ENCODE assay signal across 9 mouse cellular contexts in the genomic region with DNA sequence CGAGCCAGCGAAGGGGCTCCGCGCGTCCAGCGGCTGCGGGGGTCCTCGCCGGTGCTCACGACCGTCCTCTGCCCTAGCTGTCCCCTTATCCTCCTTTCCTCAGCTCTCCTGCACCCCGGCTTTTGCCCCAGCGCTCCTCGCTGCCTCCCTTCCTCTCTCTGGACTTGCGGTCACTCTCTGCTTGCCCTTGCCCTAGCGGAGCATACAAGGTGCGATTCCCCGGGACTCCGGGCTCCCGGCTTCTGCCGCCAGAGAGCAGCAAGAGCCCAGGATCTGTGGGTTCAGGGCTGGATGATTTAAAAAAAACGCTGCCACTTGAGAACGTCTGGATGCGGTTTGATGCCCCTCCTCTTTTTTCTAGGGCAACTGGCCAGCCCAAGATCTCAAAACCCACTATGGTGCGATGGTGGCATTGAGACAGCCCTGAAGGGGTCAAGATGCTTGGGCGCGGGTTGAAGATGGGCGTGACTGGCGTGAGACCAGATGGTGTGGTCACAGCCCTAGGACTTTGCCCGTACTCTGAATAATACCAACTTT. TPM values are rescaled to one million over a fixed set of nuclear protein-coding genes. Genes with fewer than 3 reads are reported as not detected.
DNase-seq lines count a peak whose midpoint lies in the region; ATAC-seq and TF ChIP-seq lines count a peak whose summit lies in the region.
"Had no signal": no experiment of that assay in that cellular context is flagged by ENCODE, and none has a peak within 500 bp of the region (broad histone marks: within the 10 kb centered on the region; RNA-seq: fewer than 3 reads in every experiment).

No protein-coding gene starts in this region.

- WGBS in embryonic facial prominence, embryonic 15.5 days: under 1% methylated on average over 23 of the region's 30 CpGs
- WGBS in limb, embryonic 14.5 days: 0% methylated on average over 18 of the region's 30 CpGs
- under 1% methylated on average over 30 of the region's 30 CpGs for WGBS in midbrain, embryonic 15.5 days

- H3K27ac ChIP-seq in embryonic facial prominence, embryonic 15.5 days (replicated peaks): no peak overlapping the region
- H3K27ac ChIP-seq in limb, embryonic 14.5 days (replicated peaks; ENCODE audit: low read depth, low read length): no peak overlapping the region
- no peak overlapping the region for H3K27ac ChIP-seq in midbrain, embryonic 15.5 days
- H3K27ac ChIP-seq: macrophage had no signal

- peak overlapping the region; percentile 35 for H3K9ac ChIP-seq in embryonic facial prominence, embryonic 15.5 days
- peak overlapping the region; percentile 50 for H3K9ac ChIP-seq in limb, embryonic 14.5 days (ENCODE audit: low read depth, low read length, severe bottlenecking)
- H3K9ac ChIP-seq in midbrain, embryonic 15.5 days: peak overlapping the region; percentile 27; the same call in 1 of the 2 replicates

- peak; percentile 42 to 69 for DNase-seq in heart, adult 9 months (ENCODE audit: low spot score in 2 of 2)
- DNase-seq in kidney, adult 8-10 months: peak; percentile 56 to 66
- peak; percentile 72 for DNase-seq in limb, embryonic 14.5 days (ENCODE audit: low spot score)
- DNase-seq in testis, postnatal 14 days (ENCODE audit: low spot score): peak; percentile 35

- H3K36me3 ChIP-seq in megakaryocyte, embryonic 14.5 days (replicated peaks; ENCODE audit: low read length): no peaks in the 10 kb centered on the region
- H3K36me3 ChIP-seq in embryonic facial prominence, embryonic 15.5 days: no peaks in the 10 kb centered on the region
- H3K36me3 ChIP-seq in limb, embryonic 14.5 days (ENCODE audit: control insufficient read depth, insufficient read depth, low read length): no peaks in the 10 kb centered on the region
- H3K36me3 ChIP-seq in midbrain, embryonic 15.5 days (replicated peaks): no peaks in the 10 kb centered on the region

- peak overlapping the region; percentile 83 for H3K4me2 ChIP-seq in embryonic facial prominence, embryonic 15.5 days (replicated peaks)
- H3K4me2 ChIP-seq in limb, embryonic 14.5 days (replicated peaks; ENCODE audit: low read depth, low read length, severe bottlenecking): peak overlapping the region; percentile 89
- peak overlapping the region; percentile 77 for H3K4me2 ChIP-seq in midbrain, embryonic 15.5 days

- TF ChIP-seq POLR2A in limb, embryonic 14.5 days (IDR thresholded peaks at IDR 0.05; ENCODE audit: borderline replicate concordance, extremely low read depth, insufficient read depth, insufficient read length): no peak

- H3K4me1 ChIP-seq in megakaryocyte, embryonic 14.5 days: peaks cover 30% of the 10 kb centered on the region
- peaks cover 31% of the 10 kb centered on the region for H3K4me1 ChIP-seq in embryonic facial prominence, embryonic 15.5 days
- 0 out of 2 replicates have a peak, but pooled peaks cover 3% of the 10 kb centered on the region for H3K4me1 ChIP-seq in limb, embryonic 14.5 days (ENCODE audit: control insufficient read depth, insufficient read depth, low read length)
- H3K4me1 ChIP-seq in midbrain, embryonic 15.5 days: peaks cover 16% of the 10 kb centered on the region; the same call in 1 of the 2 replicates

- peaks cover 12% of the 10 kb centered on the region for H3K9me3 ChIP-seq in megakaryocyte, embryonic 14.5 days
- H3K9me3 ChIP-seq in embryonic facial prominence, embryonic 15.5 days (replicated peaks): no peaks in the 10 kb centered on the region
- H3K9me3 ChIP-seq in limb, embryonic 14.5 days (ENCODE audit: control insufficient read depth, low read length): no peaks in the 10 kb centered on the region
- no peaks in the 10 kb centered on the region for H3K9me3 ChIP-seq in midbrain, embryonic 15.5 days

- peaks cover 90% of the 10 kb centered on the region for H3K27me3 ChIP-seq in megakaryocyte, embryonic 14.5 days (replicated peaks)
- H3K27me3 ChIP-seq in embryonic facial prominence, embryonic 15.5 days: peaks cover 63% of the 10 kb centered on the region
- peaks cover 72% of the 10 kb centered on the region for H3K27me3 ChIP-seq in limb, embryonic 14.5 days (ENCODE audit: control insufficient read depth, insufficient read depth, low read length)
- H3K27me3 ChIP-seq in midbrain, embryonic 15.5 days (replicated peaks): peaks cover 63% of the 10 kb centered on the region

- peak overlapping the region; percentile 65 for H3K4me3 ChIP-seq in megakaryocyte, embryonic 14.5 days (replicated peaks)
- peak overlapping the region; percentile 53 for H3K4me3 ChIP-seq in embryonic facial prominence, embryonic 15.5 days (replicated peaks)
- peak overlapping the region; percentile 49 for H3K4me3 ChIP-seq in limb, embryonic 14.5 days (replicated peaks; ENCODE audit: low read length)
- H3K4me3 ChIP-seq in midbrain, embryonic 15.5 days: peak overlapping the region; percentile 42

- no peak for ATAC-seq in megakaryocyte, adult 5-6 weeks (ENCODE audit: poor library complexity, severe bottlenecking)
- ATAC-seq in embryonic facial prominence, embryonic 15.5 days (ENCODE audit: insufficient number of reproducible peaks, low FRiP score, low TSS enrichment, low read depth): peak; percentile 54
- ATAC-seq in limb, embryonic 14.5 days (ENCODE audit: low FRiP score, low read depth): peak; percentile 89
- peak; percentile 76 for ATAC-seq in midbrain, embryonic 15.5 days (replicated peaks)

RNA-seq across cellular contexts. Expression of a gene that starts 0.6 kb away (rescaled TPM):
- polyA plus RNA-seq in megakaryocyte, embryonic 14.5 days (2012; ENCODE audit: insufficient read depth, low replicate concordance): not detected in 2 replicates
- not detected in 2 replicates for total RNA-seq in megakaryocyte, adult 5-6 weeks (2015)
- not detected in 2 replicates for total RNA-seq in megakaryocyte, adult 5-6 weeks (2017)
- polyA plus RNA-seq in embryonic facial prominence, embryonic 15.5 days (2015; fragmentation: Nextera tagmentation; extraction: Ambion mirVana): 1.4 and 2.7 TPM in 2 replicates
- polyA plus RNA-seq in limb, embryonic 14.5 days (2012; rRNA removed): 1.0 and 2.3 TPM in 2 replicates
- polyA plus RNA-seq in limb, embryonic 14.5 days (2014; fragmentation: Nextera tagmentation; extraction: Ambion mirVana): 0.63 and 0.94 TPM in 2 replicates
- 0.19 TPM in 1 of 2 replicates, not detected in the other for polyA plus RNA-seq in midbrain, embryonic 15.5 days (2015; fragmentation: Nextera tagmentation; extraction: Ambion mirVana)
- polyA plus RNA-seq: macrophage had no signal
